Mouse (Mus musculus) telencephalon, adult 2 months (tissue): Measurements from ENCODE around the gene Apol9b.
A peak's percentile ranks its signal among the peaks of the same experiment; 100 is the strongest.

Source experiments
- DNase-seq: peaks from one replicate; pipeline ENCODE4 v3.0.0-alpha.2; 2011; ENCODE audit warnings: low read depth, low spot score

Apol9b gene

DNA sequence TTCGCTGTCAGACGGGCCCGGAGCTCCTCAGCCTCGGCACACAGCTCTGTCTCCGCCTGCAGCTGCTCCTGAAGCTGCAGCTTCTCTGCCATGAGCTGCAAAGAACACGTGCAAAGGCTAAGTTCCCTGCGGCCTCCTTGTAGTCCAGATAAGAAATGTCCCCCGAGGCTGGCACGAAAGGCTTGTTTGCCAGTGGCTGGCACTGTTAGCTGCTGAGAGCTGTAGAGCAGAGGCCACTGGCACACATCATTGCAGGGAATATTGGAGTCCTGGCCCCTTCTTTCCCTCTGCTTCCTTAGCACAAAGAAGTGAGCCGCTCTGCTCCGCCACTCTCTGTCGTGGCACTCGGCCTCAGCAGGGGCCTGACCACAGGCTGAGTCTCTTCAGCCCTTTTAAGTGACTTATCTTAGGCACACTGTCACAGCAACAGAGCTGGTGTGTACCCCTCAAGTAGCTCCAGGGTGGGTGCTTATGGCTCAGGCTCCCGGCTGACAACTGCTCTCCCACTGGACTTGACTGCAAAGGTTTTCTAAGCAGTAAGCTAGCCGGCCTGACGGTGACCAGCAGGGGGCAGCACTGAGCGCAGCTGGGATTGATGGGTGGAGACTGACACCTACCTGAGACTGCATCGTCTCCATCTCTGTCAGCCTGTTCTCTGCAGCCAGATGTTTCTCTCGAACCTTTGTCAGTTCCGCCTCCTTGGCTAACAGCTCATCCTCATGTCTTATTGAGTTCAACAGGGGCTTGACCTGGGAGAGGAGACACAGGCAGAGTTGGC is 46.5 kb downstream of the Apol9b start:
- DNase-seq, result no peak

DNA sequence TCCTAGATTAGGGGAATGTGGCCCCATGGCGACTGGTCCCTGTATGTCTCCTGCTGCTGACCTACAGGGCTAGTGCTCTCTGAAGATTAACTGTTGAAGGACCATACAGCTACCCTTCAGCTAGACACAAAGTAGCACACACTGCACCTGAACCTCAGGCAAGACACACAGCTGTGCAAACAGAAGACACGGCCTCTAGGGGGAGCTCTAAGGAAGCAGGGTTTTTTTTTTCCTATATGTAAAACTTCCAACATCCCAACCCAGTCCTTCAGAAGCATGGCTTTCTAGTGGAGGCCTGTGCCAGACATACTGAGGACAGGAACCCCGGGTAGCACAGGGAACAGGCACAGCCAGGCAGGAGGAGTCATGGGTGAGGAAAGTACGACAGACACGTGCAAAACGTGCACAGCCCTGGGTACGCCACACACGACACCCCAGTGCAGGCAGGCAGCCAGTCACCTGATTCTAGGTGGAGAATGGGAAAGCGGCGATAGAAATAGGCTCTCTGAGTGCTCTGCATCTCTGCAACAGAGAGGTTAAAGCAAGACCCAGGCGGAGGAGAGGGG is 53.7 kb downstream of the Apol9b start:
- no peak for DNase-seq

DNA sequence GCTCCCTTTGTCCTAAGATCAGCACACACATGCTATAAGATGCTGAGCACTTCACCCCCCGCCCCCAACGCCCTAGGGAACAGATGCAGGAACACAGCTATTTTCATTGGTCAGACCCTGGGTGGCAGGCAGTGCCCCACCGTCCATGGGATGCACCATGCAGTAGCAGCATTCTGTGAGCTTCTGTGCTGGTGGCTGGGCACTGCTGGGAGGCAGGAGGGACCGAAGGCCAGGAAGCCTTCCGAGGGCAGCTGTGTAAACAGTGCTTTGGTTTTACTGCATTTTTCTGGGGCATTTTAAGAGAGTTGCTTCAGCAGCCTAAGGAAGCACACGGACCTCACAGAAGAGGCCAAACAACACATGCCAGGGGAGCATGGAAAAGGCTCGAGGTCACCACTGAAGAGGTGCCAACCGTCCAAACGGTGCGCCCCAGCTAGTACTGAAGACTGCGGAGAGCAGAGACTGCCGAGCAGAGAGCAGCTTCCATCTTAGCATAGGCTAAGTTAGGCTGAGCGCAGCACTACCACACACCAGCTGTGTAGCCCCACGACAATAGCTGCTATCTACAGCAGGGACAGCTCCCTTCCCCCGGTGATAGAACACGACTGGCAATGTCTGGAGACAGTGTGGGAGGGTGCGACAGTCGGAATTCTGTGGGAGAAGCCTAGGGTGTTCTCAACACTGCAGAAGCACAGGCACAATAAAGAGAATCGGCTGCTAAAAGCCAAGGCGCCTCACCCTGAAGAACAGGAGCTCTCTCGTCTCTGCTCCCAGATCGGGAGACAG is 55.4 kb downstream of the Apol9b start:
- peak; percentile 95 for DNase-seq

DNA sequence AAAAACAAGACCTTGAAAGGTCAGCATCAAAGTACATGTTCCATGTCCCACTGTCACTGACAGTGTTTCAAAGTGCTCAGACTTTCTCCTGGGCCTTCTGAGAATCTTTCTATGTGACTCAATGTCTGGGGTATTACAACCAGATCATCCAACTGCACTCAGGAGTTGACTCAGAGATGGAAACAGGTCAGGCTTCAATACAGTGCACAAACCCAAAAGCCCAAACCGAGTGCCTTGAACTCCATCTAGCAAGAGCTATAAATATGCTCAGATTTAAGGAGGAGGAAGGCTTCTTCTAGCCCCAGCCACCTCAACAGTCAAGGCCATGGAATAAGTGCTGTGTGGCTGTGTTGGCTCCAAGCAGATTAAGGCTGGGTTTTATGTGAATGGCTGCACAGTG is 57.0 kb downstream of the Apol9b start:
- DNase-seq, result no peak
